Mouse (Mus musculus) MEL (cell line): ENCODE measurements around the gene Fzd9.

Source experiments
- CHD1 ChIP-seq: IDR thresholded peaks from 2 replicates; pipeline ENCODE4 v1.6.1; 2012; ENCODE audit warnings: low read depth, mild to moderate bottlenecking, inconsistent platforms, low read length, improper control_type of control experiment
- CTCF ChIP-seq, 3 experiments: IDR thresholded peaks in 2 of 3; conservative IDR thresholded peaks in 1 of 3; 2 replicates each; pipeline ENCODE4 v1.5.1; 2011 to 2012; ENCODE audit warnings: low read length in 3 of 3, low read depth in 2 of 3, mild to moderate bottlenecking in 2 of 3, improper control_type of control experiment in 1 of 3, inconsistent platforms in 1 of 3, mixed read lengths in 1 of 3, moderate library complexity in 1 of 3; ENCODE audit not compliant: control insufficient read depth in 1 of 3, insufficient read depth in 1 of 3, poor library complexity in 1 of 3, severe bottlenecking in 1 of 3
- ELF1 ChIP-seq: IDR thresholded peaks from 2 replicates; pipeline ENCODE4 v1.6.1; 2014; ENCODE audit warnings: low read depth, mild to moderate bottlenecking, inconsistent platforms, low read length, improper control_type of control experiment, moderate library complexity
- EP300 ChIP-seq, 2 experiments: IDR thresholded peaks; 2 replicates each; pipeline ENCODE4 v1.6.1; 2011; ENCODE audit warnings: improper control_type of control experiment in 2 of 2, low read length in 2 of 2, low read depth in 1 of 2, mild to moderate bottlenecking in 1 of 2
- ETS1 ChIP-seq: IDR thresholded peaks from 2 replicates; pipeline ENCODE4 v1.6.1; 2012; ENCODE audit warnings: low read depth, mild to moderate bottlenecking, inconsistent platforms, low read length, improper control_type of control experiment, moderate library complexity
- MAX ChIP-seq: IDR thresholded peaks from 2 replicates; pipeline ENCODE4 v1.6.1; 2011; ENCODE audit warnings: low read length, improper control_type of control experiment
- MYC ChIP-seq: IDR thresholded peaks from 2 replicates; pipeline ENCODE4 v1.6.1; 2011; ENCODE audit warnings: low read depth, mild to moderate bottlenecking, low read length, improper control_type of control experiment, moderate library complexity
- NELFE ChIP-seq: IDR thresholded peaks from 2 replicates; pipeline ENCODE4 v1.6.1; 2011; ENCODE audit warnings: low read depth, low read length, improper control_type of control experiment
- NRF1 ChIP-seq: IDR thresholded peaks from 2 replicates; pipeline ENCODE4 v1.6.1; 2014; ENCODE audit warnings: low read depth, mild to moderate bottlenecking, inconsistent platforms, low read length, improper control_type of control experiment, moderate library complexity; ENCODE audit not compliant: poor library complexity, insufficient read depth, severe bottlenecking
- POLR2A ChIP-seq, 2 experiments: IDR thresholded peaks; 2 replicates each; pipeline ENCODE4 v1.6.1; 2011 to 2012; ENCODE audit warnings: low read length in 2 of 2, mild to moderate bottlenecking in 2 of 2, control low read depth in 1 of 2, improper control_type of control experiment in 1 of 2, low read depth in 1 of 2, moderate library complexity in 1 of 2; ENCODE audit not compliant: control insufficient read depth in 1 of 2, insufficient read depth in 1 of 2, poor library complexity in 1 of 2
- TBP ChIP-seq: IDR thresholded peaks from 2 replicates; pipeline ENCODE4 v1.8.0; 2011; ENCODE audit warnings: low read depth, low read length, improper control_type of control experiment
- USF2 ChIP-seq, 2 experiments: IDR thresholded peaks; 2 replicates each; pipeline ENCODE4 v1.6.1; 2011 to 2012; ENCODE audit warnings: improper control_type of control experiment in 2 of 2, low read length in 2 of 2, borderline replicate concordance in 1 of 2, inconsistent platforms in 1 of 2, low read depth in 1 of 2, mild to moderate bottlenecking in 1 of 2; ENCODE audit not compliant: insufficient read depth in 1 of 2
- ZC3H11A ChIP-seq: IDR thresholded peaks from 2 replicates; pipeline ENCODE4 v1.6.1; 2012; ENCODE audit warnings: low read depth, mild to moderate bottlenecking, inconsistent platforms, low read length, improper control_type of control experiment
- ZNF384 ChIP-seq: IDR thresholded peaks from 2 replicates; pipeline ENCODE4 v1.6.1; 2012; ENCODE audit warnings: low read depth, mild to moderate bottlenecking, inconsistent platforms, low read length, improper control_type of control experiment

- TF ChIP-seq POLR2A (IDR thresholded peaks at IDR 0.05; ENCODE audit: control insufficient read depth in 1 of 2, insufficient read depth in 1 of 2, low read depth in 1 of 2, low read length in 2 of 2, poor library complexity in 1 of 2) (no peak), CHD1 (no peak), ETS1 (no peak), MYC (no peak), CTCF (IDR thresholded peaks at IDR 0.05 in 2 of 3, conservative IDR thresholded peaks at IDR 0.05 in 1 of 3; ENCODE audit: control insufficient read depth in 1 of 3, insufficient read depth in 1 of 3, low read depth in 2 of 3, low read length in 3 of 3, poor library complexity in 1 of 3, severe bottlenecking in 1 of 3) (no peak), USF2 (IDR thresholded peaks at IDR 0.05; ENCODE audit: borderline replicate concordance in 1 of 2, insufficient read depth in 1 of 2, low read depth in 1 of 2, low read length in 2 of 2) (no peak), ELF1 (no peak), EP300 (IDR thresholded peaks at IDR 0.05; ENCODE audit: low read depth in 1 of 2, low read length in 2 of 2) (no peak), TBP (no peak), NRF1 (no peak), ZC3H11A (no peak), MAX (no peak), NELFE (no peak), ZNF384 (no peak)
These were observed 13.5 kb upstream of the Fzd9 start for GRCm38 (mm10) chr5:135264548-135264947.
